Mouse (Mus musculus) monocyte, adult 5-6 weeks (primary cell): ENCODE results near the gene Dnmbp. TPM values are rescaled to one million over a fixed set of nuclear protein-coding genes. Genes with fewer than 3 reads are reported as not detected.

ENCODE experiments used
- ATAC-seq: fragments of 153-309, 156-312 bp; replicated peaks from 2 replicates; pipeline ENCODE4 v1.8.0; 2017; ENCODE audit warnings: mild to moderate bottlenecking; ENCODE audit not compliant: low TSS enrichment, insufficient number of reproducible peaks, severe bottlenecking, poor library complexity, low FRiP score
- total RNA-seq: library from RNA; stranded (forward); fragments of 200-1000, 200-491, 200-594 nt; gene quantifications from 3 replicates; pipeline ENCODE4 v1.2.3, GENCODE M21; 2017

Gene Dnmbp
- total RNA-seq, 1 experiment from 2014 or later, result 9.3 TPM

- no peak for ATAC-seq
Measured at GRCm38 (mm10) chr19:43845331-43845908, 94.6 kb downstream of the Dnmbp start.

GRCm38 (mm10) chr19:43843184-43843583 is 96.8 kb downstream of the Dnmbp start:
- ATAC-seq, result no peak

- peak; percentile 82 for ATAC-seq
Measured at GRCm38 (mm10) chr19:43832425-43833069, 107.4 kb downstream of the Dnmbp start.

- ATAC-seq, result no peak
Measured at GRCm38 (mm10) chr19:43826855-43827254, 113.1 kb downstream of the Dnmbp start.

GRCm38 (mm10) chr19:43815661-43816414 is 124.2 kb downstream of the Dnmbp start:
- no peak for ATAC-seq

GRCm38 (mm10) chr19:43813315-43813714 is 126.7 kb downstream of the Dnmbp start:
- no peak for ATAC-seq

GRCm38 (mm10) chr19:43811419-43811818 is 128.6 kb downstream of the Dnmbp start:
- ATAC-seq, result no peak

GRCm38 (mm10) chr19:43809331-43809730 is 130.7 kb downstream of the Dnmbp start:
- ATAC-seq, result no peak

GRCm38 (mm10) chr19:43803866-43804265 is 136.1 kb downstream of the Dnmbp start:
- ATAC-seq, result no peak

- peak; percentile 67 for ATAC-seq
Measured at GRCm38 (mm10) chr19:43801427-43802051, 138.5 kb downstream of the Dnmbp start.

- no peak for ATAC-seq
Measured at GRCm38 (mm10) chr19:43797216-43797615, 142.8 kb downstream of the Dnmbp start.

Other genes starting within 250 kb of the Dnmbp start
- 17.4 to 33.6 TPM (median 27.9 TPM) in 3 replicates for gene Cutc, start 187.2 kb downstream of the Dnmbp start, total RNA-seq
- gene Cox15, start 187.2 kb downstream of the Dnmbp start, total RNA-seq, result 5.5 to 10.8 TPM (median 9.4 TPM) in 3 replicates
- gene Abcc2, start 158.0 kb downstream of the Dnmbp start, total RNA-seq, result 0.76 to 2.6 TPM (median 1.6 TPM) in 3 replicates
- gene Cpn1, start 46.4 kb upstream of the Dnmbp start, total RNA-seq, result 1.2 TPM in 1 of 3 replicates, not detected in the others
- gene Cyp2c23, start 89.0 kb upstream of the Dnmbp start, total RNA-seq, result not detected in 3 replicates
- 25.4 to 41.4 TPM (median 25.8 TPM) in 3 replicates for gene Erlin1, start 129.6 kb upstream of the Dnmbp start, total RNA-seq
- gene Chuk, start 167.3 kb upstream of the Dnmbp start, total RNA-seq, result 156 to 180 TPM (median 161 TPM) in 3 replicates
- 9.8 to 16.1 TPM (median 13.7 TPM) in 3 replicates for gene Cwf19l1, start 195.7 kb upstream of the Dnmbp start, total RNA-seq
- gene Bloc1s2, start 206.3 kb upstream of the Dnmbp start, total RNA-seq, result 80.6 to 110 TPM (median 103 TPM) in 3 replicates